Mouse (Mus musculus) inflammation-experienced regulatory T-cells, adult 6 months (primary cell): Measurements from ENCODE around the gene Mybpc3. TPM values are rescaled to one million over a fixed set of nuclear protein-coding genes. Genes with fewer than 3 reads are reported as not detected.
A peak's percentile ranks its signal among the peaks of the same experiment; 100 is the strongest.

ENCODE experiments used
- ATAC-seq: one replicate; pipeline ENCODE4 v1.8.0; 2017
- polyA plus RNA-seq, 3 experiments: library from polyadenylated mRNA; unstranded; fragments of 100-300 nt; shearing (Covaris generic); gene quantifications; one replicate each; pipeline ENCODE4 v1.2.1; 2017

Mybpc3 gene
- polyA plus RNA-seq, 3 experiments from 2014 or later, result not detected

DNA sequence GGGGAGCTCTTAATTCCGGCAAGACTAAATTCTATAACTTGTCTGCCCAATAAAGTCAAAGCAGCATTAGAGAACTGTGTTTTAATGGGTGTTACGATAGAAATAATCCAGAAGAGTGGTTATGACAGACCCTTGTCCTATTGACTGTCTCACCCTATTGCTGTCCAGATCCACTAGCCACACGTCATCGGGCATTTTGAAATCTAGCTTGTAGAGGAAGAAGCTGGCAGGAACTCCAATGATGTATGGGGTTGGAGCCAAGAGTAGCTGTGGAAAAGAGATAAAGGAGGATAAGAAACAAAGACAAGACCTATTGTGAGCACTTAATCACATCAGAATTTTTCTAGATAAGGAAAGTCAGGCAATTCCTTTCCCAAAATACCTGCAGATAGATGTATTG is 57.5 kb downstream of the Mybpc3 start:
- ATAC-seq, result no peak

- ATAC-seq, result no peak
Measured at GRCm38 (mm10) chr2:91176234-91176633, 58.3 kb downstream of the Mybpc3 start.

- ATAC-seq, result no peak
Measured at GRCm38 (mm10) chr2:91179825-91180224, 61.9 kb downstream of the Mybpc3 start.

DNA sequence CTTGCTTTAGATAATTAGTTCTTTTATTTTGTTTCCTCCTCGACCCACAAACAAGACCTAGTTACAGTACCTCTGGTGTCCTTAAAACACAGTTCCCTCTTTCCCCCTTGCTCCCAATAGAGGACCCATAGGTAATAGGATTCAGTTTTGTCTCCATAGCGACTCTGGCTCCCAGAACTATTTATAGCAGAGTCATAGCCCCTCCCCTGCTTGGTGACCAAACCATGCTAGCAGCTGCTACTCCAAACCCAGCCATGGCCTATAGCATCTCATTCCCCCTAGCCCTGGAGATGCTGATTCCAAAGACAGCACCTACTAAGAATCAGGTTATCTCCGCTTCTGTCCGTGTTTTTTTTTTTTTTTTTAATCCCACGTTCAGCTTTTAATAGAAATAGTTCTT is 62.8 kb downstream of the Mybpc3 start:
- ATAC-seq, result no peak

DNA sequence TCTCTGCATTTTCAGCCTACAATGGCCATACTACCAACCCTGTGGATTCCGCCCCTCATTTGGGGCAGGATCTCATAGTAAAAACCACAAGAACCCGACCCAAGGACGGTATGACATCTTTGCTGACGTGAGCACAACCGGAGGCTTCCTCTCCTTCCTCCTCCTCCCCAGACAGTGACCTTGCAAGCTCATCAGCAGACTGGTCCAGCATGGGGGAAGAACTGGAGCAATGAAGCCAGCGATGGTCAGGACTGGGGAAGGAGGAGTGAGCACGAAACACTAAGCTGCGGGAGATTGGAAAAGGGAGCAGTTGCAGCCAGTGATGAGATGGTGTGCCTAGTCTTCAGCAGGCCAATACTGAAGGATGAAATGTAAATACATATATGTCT is 64.1 kb downstream of the Mybpc3 start:
- ATAC-seq, result no peak

DNA sequence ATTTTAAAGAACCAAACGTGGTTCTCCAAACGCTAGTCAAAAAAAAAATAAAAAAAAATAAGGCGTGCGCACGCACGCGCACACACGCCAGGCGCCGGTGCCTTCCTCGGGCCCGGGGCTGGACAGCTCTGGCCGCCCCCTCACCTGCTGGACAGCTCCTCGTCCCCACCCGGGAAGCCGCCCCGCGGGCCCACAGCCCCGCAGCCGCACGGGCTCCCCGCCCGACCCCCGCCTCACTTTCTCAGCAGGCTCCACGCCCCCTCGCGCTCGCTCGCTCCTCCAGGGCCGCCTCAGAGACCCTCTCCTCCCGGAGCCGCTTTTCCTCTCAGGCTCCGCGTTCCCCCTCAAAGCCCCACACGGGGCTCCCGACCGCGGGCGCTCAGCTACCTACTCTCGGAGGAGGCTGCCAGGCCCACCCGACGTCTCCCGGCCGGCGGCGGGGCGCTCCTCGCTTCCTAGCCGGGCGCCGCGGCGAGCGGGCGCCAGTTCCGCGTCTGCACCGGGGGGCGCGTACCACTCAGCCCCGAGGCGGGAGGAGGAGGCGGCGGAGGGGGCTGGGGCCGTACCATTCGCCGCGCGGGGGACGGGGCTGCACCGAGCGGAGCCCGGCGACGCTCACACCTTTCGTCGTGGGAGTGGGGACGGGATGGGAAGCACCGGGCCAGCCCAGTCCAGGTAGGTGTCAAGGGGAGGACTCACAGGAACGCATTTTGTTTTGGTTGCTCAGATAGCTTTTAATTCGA is 64.6 kb downstream of the Mybpc3 start:
- ATAC-seq, result peak; percentile 66

DNA sequence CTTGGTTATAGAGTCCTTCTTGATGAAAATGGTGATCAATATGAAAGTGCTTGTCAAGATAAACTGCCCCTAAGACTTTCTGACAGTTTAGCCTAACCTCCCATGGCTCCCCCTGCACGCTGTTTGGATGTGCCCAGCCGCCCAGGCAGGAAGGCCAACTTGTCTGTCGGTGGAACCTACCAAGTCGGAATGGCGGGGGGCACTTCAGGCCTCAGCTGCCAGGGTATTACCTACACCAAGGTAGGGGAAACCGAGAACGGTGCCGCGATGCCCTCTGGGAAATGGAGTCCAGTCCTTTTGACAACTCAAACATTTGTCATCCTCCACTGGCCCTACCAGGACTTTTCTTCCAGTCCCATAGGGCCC is 65.2 kb downstream of the Mybpc3 start:
- ATAC-seq, result peak; percentile 79

GRCm38 (mm10) chr2:91183711-91184405 is 65.9 kb downstream of the Mybpc3 start, which contains the start of gene Madd:
TSS of gene Madd (minus strand) at chr2:91183837.
- ATAC-seq, result peak; percentile 61

Other genes with a start within 250 kb of the Mybpc3 start
- 1 to 10 TPM in 2 of 3 experiments, under 1 TPM in 1; 0.65 to 1.7 (median 1.2) TPM for gene C1qtnf4, start 232.3 kb upstream of the Mybpc3 start, polyA plus RNA-seq
- 10 to 100 TPM; 44.8 to 51.0 (median 45.0) TPM for gene Kbtbd4, start 213.4 kb upstream of the Mybpc3 start, polyA plus RNA-seq
- 100 to 1,000 TPM; 108 to 135 (median 118) TPM for gene Ndufs3, start 213.3 kb upstream of the Mybpc3 start, polyA plus RNA-seq
- 10 to 100 TPM; 48.4 to 57.0 (median 49.4) TPM for gene Celf1, start 177.8 kb upstream of the Mybpc3 start, polyA plus RNA-seq
- gene Rapsn, start 82.5 kb upstream of the Mybpc3 start, polyA plus RNA-seq, result 1 to 10 TPM; 2.0 to 4.7 (median 4.6) TPM
- gene Psmc3, start 64.1 kb upstream of the Mybpc3 start, polyA plus RNA-seq, result 100 to 1,000 TPM; 197 to 219 (median 204) TPM
- 10 to 100 TPM; 18.5 to 28.5 (median 23.3) TPM for gene Slc39a13, start 47.7 kb upstream of the Mybpc3 start, polyA plus RNA-seq
- under 1 TPM in 1 of 3 experiments, not detected in 2; 0.68 TPM for gene Spi1, start 35.8 kb upstream of the Mybpc3 start, polyA plus RNA-seq
- gene Madd, start 65.7 kb downstream of the Mybpc3 start, polyA plus RNA-seq, result 10 to 100 TPM; 58.0 to 78.6 (median 69.2) TPM
- 1 to 10 TPM in 2 of 3 experiments, under 1 TPM in 1; 0.33 to 2.8 (median 1.4) TPM for gene Nr1h3, start 84.7 kb downstream of the Mybpc3 start, polyA plus RNA-seq
- gene Acp2, start 84.7 kb downstream of the Mybpc3 start, polyA plus RNA-seq, result 10 to 100 TPM; 13.3 to 18.2 (median 15.0) TPM
- 10 to 100 TPM; 56.2 to 82.8 (median 75.2) TPM for gene Ddb2, start 118.8 kb downstream of the Mybpc3 start, polyA plus RNA-seq
- gene Pacsin3, start 137.8 kb downstream of the Mybpc3 start, polyA plus RNA-seq, result under 1 TPM in 1 of 3 experiments, not detected in 2; 0.98 TPM
- 10 to 100 TPM; 73.7 to 97.8 (median 96.2) TPM for gene Arfgap2, start 146.8 kb downstream of the Mybpc3 start, polyA plus RNA-seq